Mouse (Mus musculus) layer of hippocampus, adult 18-20 months (tissue): Measurements from ENCODE around the gene Rhebl1. TPM values are rescaled to one million over a fixed set of nuclear protein-coding genes. Genes with fewer than 3 reads are reported as not detected.

Experiments used
- DNase-seq, 2 experiments: peaks; one replicate each; pipeline ENCODE4 v3.0.0; 2022; ENCODE audit warnings: low spot score in 2 of 2
- total RNA-seq, 2 experiments: library from RNA; stranded (reverse); gene quantifications; 2 replicates each; pipeline ENCODE4 v1.2.3; 2021

Gene Rhebl1
- total RNA-seq, 2 experiments from 2014 or later, result 5.7 to 6.3 TPM

- DNase-seq, result no peak
Measured at GRCm38 (mm10) chr15:98851229-98851818, 43.0 kb downstream of the Rhebl1 start.

- DNase-seq, result no peak
Measured at GRCm38 (mm10) chr15:98850668-98851067, 43.7 kb downstream of the Rhebl1 start.

GRCm38 (mm10) chr15:98849956-98850600 lies 44.3 kb downstream of the Rhebl1 start:
- no peak for DNase-seq

- no peak for DNase-seq
Measured at GRCm38 (mm10) chr15:98849165-98849564, 45.2 kb downstream of the Rhebl1 start.

GRCm38 (mm10) chr15:98846140-98846539 lies 48.2 kb downstream of the Rhebl1 start:
- DNase-seq, result no peak

GRCm38 (mm10) chr15:98845149-98845548 lies 49.2 kb downstream of the Rhebl1 start:
- no peak for DNase-seq

- no peak for DNase-seq
Measured at GRCm38 (mm10) chr15:98843595-98844223, 50.6 kb downstream of the Rhebl1 start.

GRCm38 (mm10) chr15:98839671-98840585 lies 54.4 kb downstream of the Rhebl1 start:
- DNase-seq, result no peak

GRCm38 (mm10) chr15:98839161-98839560 lies 55.2 kb downstream of the Rhebl1 start:
- no peak for DNase-seq

- DNase-seq, result no peak
Measured at GRCm38 (mm10) chr15:98837743-98838103, 56.6 kb downstream of the Rhebl1 start.

- DNase-seq, result no peak
Measured at GRCm38 (mm10) chr15:98837006-98837742, 57.2 kb downstream of the Rhebl1 start.

GRCm38 (mm10) chr15:98835291-98835690 lies 59.0 kb downstream of the Rhebl1 start:
- DNase-seq, result no peak

GRCm38 (mm10) chr15:98834059-98834458 lies 60.3 kb downstream of the Rhebl1 start:
- DNase-seq, result no peak

- DNase-seq, result no peak
Measured at GRCm38 (mm10) chr15:98833281-98833680, 61.1 kb downstream of the Rhebl1 start.

GRCm38 (mm10) chr15:98832161-98833058 lies 61.9 kb downstream of the Rhebl1 start:
- DNase-seq, result peak in 1 of 2 experiments; percentile 40

GRCm38 (mm10) chr15:98831684-98832035 lies 62.7 kb downstream of the Rhebl1 start:
- no peak for DNase-seq

GRCm38 (mm10) chr15:98830736-98831683 lies 63.3 kb downstream of the Rhebl1 start, which contains the start of gene Prkag1:
TSS of gene Prkag1 (minus strand) at chr15:98831521.
- DNase-seq, result peak; percentile 94 to 95
